Mouse (Mus musculus): Measurements from ENCODE around the gene Pxk.
"Not testable (repeated sequence)": the region's sequence is repeated elsewhere in the genome, so short reads cannot be mapped to it uniquely, and the experiment has no call there.

The Pxk gene

DNA sequence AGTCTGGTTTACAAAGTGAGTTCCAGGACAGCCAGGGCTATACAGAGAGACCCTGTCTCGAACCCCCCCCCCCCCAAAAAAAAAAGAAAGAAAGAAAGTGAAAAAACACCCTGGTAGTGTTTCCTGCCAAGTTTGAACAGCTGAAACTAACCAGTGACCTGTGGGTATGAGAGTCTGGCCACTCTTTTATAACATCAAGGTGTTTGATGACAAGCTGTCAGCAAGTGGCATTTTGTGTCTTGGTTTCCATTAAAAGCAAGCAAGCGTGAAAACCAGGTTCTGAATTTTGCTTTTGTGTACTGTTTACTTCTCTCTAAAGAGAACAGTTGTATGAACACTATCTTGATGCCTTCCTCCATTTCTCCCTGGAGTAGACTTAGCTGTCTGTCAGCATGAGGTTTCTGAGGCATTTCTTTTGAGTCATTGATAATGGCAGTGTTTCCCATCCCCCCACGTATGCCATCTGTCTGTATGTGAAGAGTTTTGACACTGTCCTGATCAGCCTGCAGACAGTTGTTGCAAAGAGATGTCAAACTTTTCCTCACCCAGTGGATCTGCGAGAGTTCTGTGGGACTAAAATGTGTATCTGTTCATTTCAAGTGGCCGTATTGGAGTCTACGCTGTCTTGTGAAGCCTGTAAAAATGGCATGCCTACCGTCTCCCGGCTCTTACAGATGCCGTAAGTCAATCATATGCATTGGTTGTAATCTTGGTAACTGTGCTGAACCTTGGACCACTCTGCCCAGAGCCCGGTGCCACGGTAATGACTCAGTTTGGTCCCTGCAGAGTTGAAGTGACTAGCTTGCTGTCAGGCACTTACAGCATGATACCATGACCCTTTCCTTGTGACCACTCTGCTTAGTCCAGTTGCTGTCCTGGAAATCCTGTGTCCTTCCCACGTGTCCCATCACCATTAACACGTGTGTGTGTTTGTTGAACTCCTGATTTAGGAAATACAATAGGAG is 47.9 kb downstream of the Pxk start:
- in situ Hi-C loops (cut with MboI, MseI), result no loop called here

- in situ Hi-C loops (cut with MboI, MseI), result no loop called here
Observed at GRCm38 (mm10) chr14:8146611-8147223, 48.7 kb downstream of the Pxk start.

GRCm38 (mm10) chr14:8148842-8149241 is 50.8 kb downstream of the Pxk start:
- in situ Hi-C loops (cut with MboI, MseI), result no loop called here

GRCm38 (mm10) chr14:8151757-8152156 is 53.7 kb downstream of the Pxk start:
- in situ Hi-C loops (cut with MboI, MseI), result loop anchor here in 1 of 2 experiments (5.0 kb wide), 2 partner anchors 49 to 179 kb away; no protein-coding TSS in a partner anchor

GRCm38 (mm10) chr14:8154072-8154471 is 56.1 kb downstream of the Pxk start:
- in situ Hi-C loops (cut with MboI, MseI), result loop anchor here in 1 of 2 experiments (5.0 kb wide), 2 partner anchors 52 to 182 kb away; no protein-coding TSS in a partner anchor

DNA sequence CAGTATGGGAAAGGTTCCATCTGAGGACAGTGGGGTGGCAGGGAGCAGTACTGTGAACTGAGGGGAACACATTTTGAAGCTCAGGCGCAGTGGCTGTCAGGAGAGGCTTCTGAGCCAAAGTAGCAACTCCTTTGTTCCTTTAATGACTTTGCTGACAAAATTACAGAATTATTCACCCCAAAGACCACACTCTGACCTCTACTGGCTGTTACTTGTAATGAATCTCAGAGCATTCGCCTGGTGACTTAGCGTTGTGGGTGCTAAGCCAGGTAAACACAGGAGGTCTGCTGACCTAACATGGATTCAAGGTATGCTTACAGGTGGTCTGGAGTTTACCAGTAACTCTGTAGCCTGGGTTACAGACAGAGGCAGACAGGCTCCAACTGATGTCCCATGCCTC is 58.9 kb downstream of the Pxk start:
- in situ Hi-C loops (cut with MboI, MseI), result no loop called here

GRCm38 (mm10) chr14:8158721-8159120 is 60.7 kb downstream of the Pxk start:
- in situ Hi-C loops (cut with MboI, MseI), result no loop called here

DNA sequence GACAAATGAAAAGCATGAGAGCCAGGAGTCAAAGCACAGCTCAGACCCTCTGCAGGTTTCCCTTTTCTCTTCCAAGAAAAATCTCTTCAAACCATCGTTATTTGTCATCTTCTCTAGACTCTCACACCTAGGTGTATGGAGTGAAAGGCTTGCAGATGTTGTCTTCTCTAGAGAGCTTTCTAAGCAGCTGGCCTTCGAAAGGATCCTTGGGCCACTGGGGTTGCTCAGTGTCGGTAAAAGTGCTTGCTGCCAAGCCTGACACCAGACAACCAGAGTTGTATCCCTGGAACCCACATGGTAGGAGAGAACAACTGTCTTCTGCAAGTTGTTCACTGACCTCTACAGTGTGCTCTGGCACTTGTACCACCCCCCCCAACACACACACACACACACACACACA is 61.1 kb downstream of the Pxk start:
- in situ Hi-C loops (cut with MboI, MseI), result no loop called here

DNA sequence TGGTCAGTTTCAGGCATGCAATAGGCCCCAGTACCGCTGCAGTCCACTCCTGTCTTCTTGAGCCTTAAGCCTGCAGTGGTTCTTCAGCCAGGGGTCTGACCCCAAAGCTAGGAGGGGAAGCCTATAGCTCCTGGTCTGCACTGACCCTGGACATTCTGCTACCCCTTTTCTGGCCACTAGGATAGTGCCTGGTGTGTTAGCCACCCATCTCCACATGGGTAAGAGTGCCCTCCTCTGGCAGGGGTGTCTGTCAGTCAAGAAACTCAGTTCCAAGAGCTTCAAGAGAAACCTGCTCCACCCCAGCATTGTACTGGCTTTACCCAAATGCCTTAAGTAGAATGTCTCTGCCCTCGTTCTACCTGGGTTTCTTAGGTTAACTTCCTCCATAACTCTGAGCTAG is 63.8 kb downstream of the Pxk start:
- in situ Hi-C loops (cut with MboI, MseI), result no loop called here

GRCm38 (mm10) chr14:8164463-8164862 is 66.5 kb downstream of the Pxk start:
- in situ Hi-C loops (cut with MboI, MseI), result no loop called here

DNA sequence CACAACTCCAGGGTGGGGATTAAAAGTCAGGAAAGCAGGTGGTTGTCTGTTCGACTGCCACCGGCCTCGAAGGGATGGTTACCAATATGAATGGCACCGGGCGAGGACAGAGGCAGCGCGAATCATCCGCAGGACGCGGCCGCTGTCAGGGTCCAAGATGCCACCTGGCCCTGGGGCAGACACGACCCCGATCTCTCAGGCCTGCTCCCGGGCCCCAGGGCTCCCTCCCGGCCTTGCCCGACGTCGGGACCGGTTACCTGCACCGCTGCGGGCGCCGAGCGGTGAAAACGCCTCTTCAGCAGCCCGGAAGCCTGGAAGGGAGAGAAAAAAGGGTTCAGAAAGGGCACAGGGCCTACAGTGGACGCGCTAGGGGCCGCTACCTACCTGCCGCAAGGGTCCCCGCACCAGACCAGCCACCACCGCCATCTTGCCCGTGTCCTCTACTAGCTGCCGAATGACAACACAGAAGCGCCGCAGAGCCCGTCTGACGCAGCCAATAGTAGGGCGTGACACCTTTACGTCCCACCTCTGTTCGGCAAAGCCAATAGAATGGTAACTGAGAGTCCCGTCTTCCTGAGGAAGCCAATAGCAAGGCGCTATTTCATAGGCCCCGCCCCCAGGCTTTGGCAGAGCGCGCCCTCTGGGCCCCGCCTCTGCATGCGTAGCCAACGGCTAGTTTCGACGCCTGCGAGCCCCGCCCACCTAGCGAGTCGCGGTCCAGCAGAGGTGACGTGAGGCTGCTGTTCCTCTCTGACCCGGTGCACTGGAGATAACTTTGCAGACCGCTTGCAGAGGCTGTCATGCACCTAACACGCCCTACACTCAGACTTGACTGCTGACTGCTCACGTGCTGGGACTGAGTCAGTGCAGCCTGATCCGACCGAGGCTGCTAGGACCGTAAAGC is 74.7 kb downstream of the Pxk start, which contains the start of gene Pdhb:
Gene Pdhb, minus strand, starts transcription at position 519 of the 904 bp plus-strand sequence.
- in situ Hi-C loops (cut with MboI, MseI), result no loop called here

- in situ Hi-C loops (cut with MboI, MseI), result not testable (repeated sequence)
Observed at GRCm38 (mm10) chr14:8173542-8174250, 75.7 kb downstream of the Pxk start.

GRCm38 (mm10) chr14:8174634-8175033 is 76.6 kb downstream of the Pxk start:
- in situ Hi-C loops (cut with MboI, MseI), result loop anchor here in 1 of 2 experiments (5.0 kb wide), 1 partner anchor 38 kb away; the partner anchor contains the start of gene Kctd6

GRCm38 (mm10) chr14:8176251-8176650 is 78.2 kb downstream of the Pxk start:
- in situ Hi-C loops (cut with MboI, MseI), result loop anchor here in 1 of 2 experiments (5.0 kb wide), 1 partner anchor 36 kb away; the partner anchor contains the start of gene Kctd6

- in situ Hi-C loops (cut with MboI, MseI), result no loop called here
Observed at GRCm38 (mm10) chr14:8180371-8181035, 82.5 kb downstream of the Pxk start.

DNA sequence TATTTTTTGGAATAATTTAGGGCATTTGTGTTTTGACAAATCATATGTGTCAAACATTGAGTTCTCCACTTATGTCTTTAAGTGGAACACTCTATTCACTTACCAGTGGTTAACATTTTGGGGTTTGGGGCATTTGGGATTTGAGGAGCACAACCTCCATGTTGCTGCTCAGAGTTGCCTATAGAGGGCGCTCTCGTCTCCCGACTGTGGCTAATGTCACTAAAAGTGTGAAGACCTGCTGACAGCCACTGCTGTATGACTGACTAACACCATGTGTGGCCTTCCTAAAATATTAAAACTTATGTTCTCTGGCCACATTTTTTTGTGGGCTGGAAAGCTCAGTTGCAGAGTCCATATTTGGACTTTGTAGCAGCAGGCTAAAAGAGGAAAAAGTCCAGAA is 85.3 kb downstream of the Pxk start:
- in situ Hi-C loops (cut with MboI, MseI), result no loop called here

- in situ Hi-C loops (cut with MboI, MseI), result no loop called here
Observed at GRCm38 (mm10) chr14:8186278-8187045, 88.5 kb downstream of the Pxk start.

GRCm38 (mm10) chr14:8190556-8190955 is 92.5 kb downstream of the Pxk start:
- in situ Hi-C loops (cut with MboI, MseI), result no loop called here

- in situ Hi-C loops (cut with MboI, MseI), result no loop called here
Observed at GRCm38 (mm10) chr14:8191331-8191965, 93.4 kb downstream of the Pxk start.
